Mouse (Mus musculus) liver, adult 2 months (tissue): ENCODE results near the gene Zfp341.

Experiments used
- CTCF ChIP-seq: fragments of 200-500 bp; IDR thresholded peaks from 2 replicates; pipeline ENCODE4 v1.5.1; 2011; ENCODE audit warnings: low read depth, low read length, control low read depth
- POLR2A ChIP-seq: fragments of 200-500 bp; IDR thresholded peaks from 2 replicates; pipeline ENCODE4 v1.6.1; 2011; ENCODE audit warnings: low read length, control low read depth; ENCODE audit not compliant: insufficient read depth; ENCODE audit errors: extremely low read depth

- TF ChIP-seq CTCF (peak; percentile 24; the same call in 1 of the 2 replicates), POLR2A (no peak)
These were observed 31.7 kb upstream of the Zfp341 start for GRCm38 (mm10) chr2:154581421-154581820.
